Mouse (Mus musculus): Measurements from ENCODE around the gene Zfp142.

DNA sequence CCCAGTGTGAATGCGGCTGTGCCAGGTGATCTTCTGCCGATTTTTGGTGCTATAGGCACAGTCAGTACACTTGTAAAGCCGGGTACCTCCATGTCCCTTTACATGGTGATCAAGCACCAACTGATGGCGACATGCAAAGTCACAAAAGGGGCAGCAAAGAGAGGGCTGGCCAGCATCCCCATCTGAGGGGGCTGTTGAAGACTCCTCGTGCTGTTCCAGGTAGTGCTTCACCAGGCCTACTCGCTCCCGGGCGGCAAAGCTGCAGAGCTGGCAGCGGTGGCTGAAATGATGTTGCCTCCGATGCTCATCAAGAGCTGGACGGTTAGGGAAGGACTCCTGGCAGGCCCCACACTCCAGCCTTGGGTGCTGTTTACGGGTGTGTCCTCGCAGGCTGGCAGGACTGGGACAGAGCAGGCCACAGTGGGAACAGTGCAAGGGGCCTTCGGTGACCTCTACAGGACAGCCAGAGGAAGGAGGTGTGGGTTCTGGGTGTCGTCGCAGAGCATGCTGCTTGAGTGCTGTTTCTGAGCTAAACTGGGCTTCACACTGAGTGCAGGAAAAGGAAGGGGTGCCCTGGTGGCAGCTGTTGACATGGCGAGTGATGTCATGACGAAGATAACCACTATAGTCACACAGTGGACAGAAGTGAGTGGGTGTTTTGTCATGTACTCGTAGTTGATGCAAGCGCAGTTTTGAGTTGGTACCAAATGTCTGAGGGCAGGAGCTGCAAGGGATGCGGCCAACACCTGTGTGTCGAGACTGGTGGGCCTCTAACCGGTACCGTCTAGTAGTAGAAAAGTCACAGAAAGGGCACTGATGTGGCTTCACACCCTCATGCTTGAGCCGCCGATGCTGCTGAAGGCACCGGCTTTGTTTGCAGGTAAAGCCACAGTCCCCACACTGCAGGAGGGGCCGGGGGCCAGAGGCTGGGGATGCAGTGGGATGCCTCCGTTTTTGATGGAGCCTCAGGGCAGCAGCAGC is 18.0 kb downstream of the Zfp142 start:
- TF ChIP-seq CTCF (conservative IDR thresholded peaks at IDR 0.05; ENCODE audit: insufficient read depth, insufficient read length, low read depth, low read length) = no peak
- TF ChIP-seq POLR2A (IDR thresholded peaks at IDR 0.05; ENCODE audit: low read depth, low read length) = no peak

Measured in kidney, adult 2 months (tissue).